Mouse (Mus musculus) stomach, embryonic 16.5 days (tissue): ENCODE results near the gene Eif4b. TPM values are rescaled to one million over a fixed set of nuclear protein-coding genes. Genes with fewer than 3 reads are reported as not detected.

Experiments used
- ATAC-seq: fragments of 200-750 bp; cut with Nextera tagmentation; 2 replicates; pipeline ENCODE4 v1.8.0; 2017; ENCODE audit warnings: moderate number of reproducible peaks, moderate TSS enrichment; ENCODE audit not compliant: insufficient read depth, low FRiP score
- H3K27ac ChIP-seq: fragments of 300-500 bp; sonication (generic); 2 replicates; pipeline ENCODE4 v1.5.1; 2014; ENCODE audit warnings: low read length
- H3K27me3 ChIP-seq: fragments of 300-500 bp; sonication (generic); 2 replicates; pipeline ENCODE4 v1.6.1; 2014; ENCODE audit warnings: low read length, control low read depth, mixed read lengths; ENCODE audit not compliant: control insufficient read depth, insufficient read depth
- H3K36me3 ChIP-seq: fragments of 300-500 bp; sonication (generic); 2 replicates; pipeline ENCODE4 v1.6.1; 2014; ENCODE audit warnings: low read length; ENCODE audit not compliant: control insufficient read depth, insufficient read depth
- H3K4me1 ChIP-seq: fragments of 300-500 bp; sonication (generic); 2 replicates; pipeline ENCODE4 v1.6.1; 2014; ENCODE audit warnings: low read length, control low read depth, mixed read lengths; ENCODE audit not compliant: control insufficient read depth, insufficient read depth
- H3K4me2 ChIP-seq: fragments of 300-500 bp; sonication (generic); 2 replicates; pipeline ENCODE4 v1.6.1; 2014; ENCODE audit warnings: low read depth, low read length, mixed read lengths
- H3K4me3 ChIP-seq: fragments of 300-500 bp; sonication (generic); replicated peaks from 2 replicates; pipeline ENCODE4 v1.5.1; 2014; ENCODE audit warnings: mild to moderate bottlenecking, low read length
- H3K9ac ChIP-seq: fragments of 300-500 bp; sonication (generic); 2 replicates; pipeline ENCODE4 v1.6.1; 2014; ENCODE audit warnings: low read length
- H3K9me3 ChIP-seq: fragments of 300-500 bp; sonication (generic); replicated peaks from 2 replicates; pipeline ENCODE4 v1.6.1; 2016; ENCODE audit warnings: low read length, control low read depth; ENCODE audit not compliant: control insufficient read depth
- WGBS: fragments of 180-500 bp; shearing (Covaris S2); extraction: QIAGEN DNeasy Blood & Tissue Kit; methylation state at CpG from one replicate; pipeline ENCODE4 v1.1.7; 2014; 5-methylcytosine and 5-hydroxymethylcytosine counted together
- polyA plus RNA-seq: library from polyadenylated mRNA; unstranded; fragments of >200 nt; fragmentation: Nextera tagmentation; extraction: Ambion mirVana; gene quantifications from 2 replicates; pipeline ENCODE4 v1.2.1, GENCODE M21; 2015

The Eif4b gene
- polyA plus RNA-seq, 1 experiment from 2014 or later = 108 TPM

DNA sequence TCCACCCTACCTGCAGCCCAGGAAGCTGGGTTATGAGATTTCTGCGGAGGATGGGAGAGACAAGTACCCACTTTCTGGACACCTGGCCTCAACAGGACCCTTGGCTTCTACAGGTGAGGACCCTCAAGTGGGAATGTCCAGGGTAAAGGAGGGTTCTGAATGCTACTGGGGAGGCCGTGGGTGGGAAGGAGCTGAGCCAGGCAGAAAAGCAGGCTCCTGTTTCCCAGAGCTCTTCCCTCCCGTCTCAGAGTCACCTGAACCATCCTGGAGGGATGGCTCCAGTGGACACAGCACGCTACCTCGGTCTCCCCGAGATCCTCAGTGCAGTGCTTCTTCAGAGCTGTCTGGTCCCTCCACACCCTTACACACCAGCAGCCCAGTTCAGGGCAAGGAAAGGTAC lies 38.6 kb downstream of the Eif4b start:
- peaks cover 25% of the 10 kb centered on the region for H3K4me1 ChIP-seq
- no peak overlapping the region for H3K4me3 ChIP-seq
- no peaks in the 10 kb centered on the region for H3K27me3 ChIP-seq
- no peak overlapping the region for H3K9ac ChIP-seq
- H3K36me3 ChIP-seq = peaks cover 7% of the 10 kb centered on the region
- H3K4me2 ChIP-seq = no peak overlapping the region
- no peak overlapping the region for H3K27ac ChIP-seq
- 91% methylated on average over 6 of the region's 6 CpGs for WGBS
- ATAC-seq = no peak
- H3K9me3 ChIP-seq = no peaks in the 10 kb centered on the region

DNA sequence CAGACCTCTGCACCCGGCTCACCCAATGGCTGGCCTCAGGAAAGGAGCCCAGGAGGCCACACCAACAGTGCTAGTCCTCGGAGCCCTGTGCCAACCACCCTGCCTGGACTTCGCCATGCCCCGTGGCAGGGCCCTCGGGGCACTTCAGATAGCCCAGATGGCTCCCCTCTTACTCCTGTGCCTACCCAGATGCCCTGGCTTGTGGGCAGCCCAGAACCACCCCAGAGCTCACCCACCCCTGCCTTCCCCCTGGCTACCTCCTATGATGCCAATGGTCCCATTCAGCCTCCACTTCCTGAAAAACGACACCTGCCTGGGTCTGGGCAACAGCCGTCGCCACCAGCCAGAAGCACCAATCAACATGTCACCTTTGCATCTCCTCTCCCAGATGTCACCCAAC lies 39.3 kb downstream of the Eif4b start:
- 78% methylated on average over 8 of the region's 8 CpGs for WGBS
- Histone ChIP-seq H3K9ac (no peak overlapping the region), H3K27me3 (no peaks in the 10 kb centered on the region), H3K4me2 (no peak overlapping the region), H3K9me3 (no peaks in the 10 kb centered on the region), H3K36me3 (peaks cover 7% of the 10 kb centered on the region), H3K27ac (no peak overlapping the region), H3K4me1 (peaks cover 21% of the 10 kb centered on the region), H3K4me3 (no peak overlapping the region)
- no peak for ATAC-seq

DNA sequence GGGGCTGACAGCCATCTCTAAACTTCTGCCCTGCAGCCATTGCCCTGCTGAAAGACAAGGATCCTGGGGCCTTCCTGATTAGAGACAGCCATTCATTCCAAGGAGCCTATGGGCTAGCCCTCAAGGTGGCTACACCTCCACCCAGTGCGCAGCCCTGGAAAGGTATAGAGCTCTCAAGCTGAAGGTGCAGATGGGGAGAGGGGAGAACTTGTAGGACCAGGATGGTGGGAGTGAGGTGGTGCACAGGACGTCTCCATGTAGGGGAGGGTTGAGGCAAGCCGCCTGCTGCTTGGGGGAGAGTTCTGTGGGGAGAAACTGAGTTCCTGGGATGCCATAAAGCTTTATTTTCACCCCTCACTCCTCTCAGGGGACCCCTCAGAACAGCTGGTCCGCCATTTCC lies 40.1 kb downstream of the Eif4b start:
- Histone ChIP-seq H3K9ac (no peak overlapping the region), H3K36me3 (peaks cover 7% of the 10 kb centered on the region)
- 80% methylated on average over 4 of the region's 4 CpGs for WGBS

DNA sequence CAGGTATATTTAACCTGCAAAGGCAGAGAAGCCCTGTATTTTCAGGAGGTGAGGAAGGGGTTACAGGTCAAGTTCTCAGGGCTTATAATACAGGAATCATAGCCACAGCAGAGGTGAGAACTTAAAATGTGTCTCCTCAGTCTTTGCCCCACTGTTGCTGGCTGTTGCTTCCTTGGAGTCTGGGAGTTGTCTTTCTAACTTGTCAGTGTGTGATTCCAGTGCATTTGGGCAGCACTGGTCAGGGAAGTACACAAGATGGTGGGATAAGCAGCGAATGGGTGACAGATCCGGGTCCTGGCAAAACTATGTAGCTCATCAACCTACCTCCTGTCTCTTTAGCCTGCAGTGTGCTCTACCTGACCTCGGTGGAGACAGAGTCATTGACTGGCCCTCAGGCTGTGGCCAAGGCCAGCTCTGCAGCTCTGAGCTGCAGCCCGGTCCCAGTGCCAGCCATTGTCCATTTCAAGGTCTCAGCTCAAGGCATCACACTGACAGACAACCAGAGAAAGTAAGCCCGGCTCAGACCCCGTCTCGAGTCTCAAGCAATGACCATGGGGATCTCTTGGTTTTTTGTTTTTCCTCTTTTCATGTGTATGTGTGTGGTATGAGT lies 41.2 kb downstream of the Eif4b start:
- no peak for ATAC-seq
- Histone ChIP-seq H3K9ac (no peak overlapping the region), H3K4me1 (0 out of 2 replicates have a peak, but pooled peaks cover 13% of the 10 kb centered on the region), H3K36me3 (peaks cover 7% of the 10 kb centered on the region), H3K4me3 (no peak overlapping the region), H3K4me2 (no peak overlapping the region), H3K27me3 (no peaks in the 10 kb centered on the region), H3K9me3 (no peaks in the 10 kb centered on the region), H3K27ac (no peak overlapping the region)
- 77% methylated on average over 7 of the region's 7 CpGs for WGBS

More for the DNA sequence above, 40.1 kb downstream of the Eif4b start:
- no peak for ATAC-seq
- Histone ChIP-seq H3K4me3 (no peak overlapping the region), H3K4me2 (no peak overlapping the region), H3K27me3 (no peaks in the 10 kb centered on the region), H3K4me1 (peaks cover 16% of the 10 kb centered on the region), H3K27ac (no peak overlapping the region), H3K9me3 (no peaks in the 10 kb centered on the region)

DNA sequence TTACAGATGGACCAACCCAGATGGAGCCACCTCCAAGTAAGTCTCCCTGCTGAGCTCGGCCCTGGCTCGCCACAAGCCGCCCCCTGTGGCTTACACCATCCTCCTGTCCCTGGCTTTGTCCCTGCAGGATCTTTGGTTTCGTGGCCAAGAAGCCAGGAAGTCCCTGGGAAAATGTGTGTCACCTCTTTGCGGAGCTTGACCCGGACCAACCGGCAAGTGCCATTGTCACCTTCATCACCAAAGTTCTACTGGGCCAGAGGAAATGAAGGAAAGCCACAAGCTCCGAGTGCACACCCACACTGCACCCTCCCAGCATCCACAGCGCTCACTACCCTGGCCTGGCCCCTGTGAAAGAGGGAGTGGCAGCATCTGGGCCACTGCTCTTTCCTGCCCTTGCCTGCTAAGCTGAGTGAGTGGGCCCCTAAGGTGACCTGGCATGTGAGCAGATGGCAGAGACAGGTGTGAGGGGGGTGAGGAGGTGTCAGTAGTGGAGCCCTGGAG lies 42.2 kb downstream of the Eif4b start:
- Histone ChIP-seq H3K9me3 (no peaks in the 10 kb centered on the region), H3K36me3 (peaks cover 7% of the 10 kb centered on the region; the same call in 1 of the 2 replicates), H3K4me3 (no peak overlapping the region), H3K4me1 (0 out of 2 replicates have a peak, but pooled peaks cover 13% of the 10 kb centered on the region), H3K9ac (no peak overlapping the region), H3K27ac (no peak overlapping the region), H3K27me3 (no peaks in the 10 kb centered on the region), H3K4me2 (no peak overlapping the region)
- WGBS = 69% methylated on average over 9 of the region's 9 CpGs
- ATAC-seq = no peak

DNA sequence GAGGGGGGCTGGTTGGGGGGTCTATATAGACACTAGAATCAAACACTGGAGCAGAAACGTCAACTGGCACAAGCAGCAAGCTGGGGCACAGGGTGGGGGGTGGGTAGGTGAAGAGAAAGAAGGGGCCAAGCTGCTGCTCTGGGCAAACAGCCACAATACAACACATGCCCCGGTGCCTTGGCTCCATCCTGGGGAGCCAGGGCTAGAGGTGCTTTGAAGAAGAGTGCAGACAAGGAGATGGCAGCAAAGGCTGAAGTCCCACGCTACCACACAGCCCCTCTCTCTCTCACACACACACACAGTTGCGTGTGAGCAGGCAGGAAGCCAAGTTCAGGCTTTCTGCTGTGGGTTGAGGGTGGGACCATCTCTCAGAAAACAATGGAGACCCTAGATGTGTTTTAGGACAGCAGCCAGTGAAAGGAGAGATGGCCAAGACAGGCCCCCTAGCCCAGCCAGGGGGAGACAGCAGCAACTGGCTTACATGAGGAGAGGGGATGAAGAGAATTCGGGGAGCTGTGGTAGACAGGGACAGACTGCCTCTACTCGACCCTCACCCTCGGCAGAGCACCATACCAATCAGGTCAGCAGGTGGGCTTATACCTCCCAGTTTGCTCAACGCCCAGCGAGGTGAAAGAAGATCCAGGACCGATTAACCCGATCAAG lies 43.3 kb downstream of the Eif4b start:
- H3K4me1 ChIP-seq = 0 out of 2 replicates have a peak, but pooled peaks cover 13% of the 10 kb centered on the region
- ATAC-seq = no peak
- H3K36me3 ChIP-seq = peaks cover 3% of the 10 kb centered on the region; the same call in 1 of the 2 replicates
- 60% methylated on average over 11 of the region's 11 CpGs for WGBS
- H3K27me3 ChIP-seq = no peaks in the 10 kb centered on the region
- H3K4me3 ChIP-seq = no peak overlapping the region
- H3K9ac ChIP-seq = no peak overlapping the region
- H3K4me2 ChIP-seq = no peak overlapping the region
- H3K27ac ChIP-seq = 0 out of 2 replicates have a peak overlapping the region, but pooled peaks have one; percentile 11
- H3K9me3 ChIP-seq = no peaks in the 10 kb centered on the region

DNA sequence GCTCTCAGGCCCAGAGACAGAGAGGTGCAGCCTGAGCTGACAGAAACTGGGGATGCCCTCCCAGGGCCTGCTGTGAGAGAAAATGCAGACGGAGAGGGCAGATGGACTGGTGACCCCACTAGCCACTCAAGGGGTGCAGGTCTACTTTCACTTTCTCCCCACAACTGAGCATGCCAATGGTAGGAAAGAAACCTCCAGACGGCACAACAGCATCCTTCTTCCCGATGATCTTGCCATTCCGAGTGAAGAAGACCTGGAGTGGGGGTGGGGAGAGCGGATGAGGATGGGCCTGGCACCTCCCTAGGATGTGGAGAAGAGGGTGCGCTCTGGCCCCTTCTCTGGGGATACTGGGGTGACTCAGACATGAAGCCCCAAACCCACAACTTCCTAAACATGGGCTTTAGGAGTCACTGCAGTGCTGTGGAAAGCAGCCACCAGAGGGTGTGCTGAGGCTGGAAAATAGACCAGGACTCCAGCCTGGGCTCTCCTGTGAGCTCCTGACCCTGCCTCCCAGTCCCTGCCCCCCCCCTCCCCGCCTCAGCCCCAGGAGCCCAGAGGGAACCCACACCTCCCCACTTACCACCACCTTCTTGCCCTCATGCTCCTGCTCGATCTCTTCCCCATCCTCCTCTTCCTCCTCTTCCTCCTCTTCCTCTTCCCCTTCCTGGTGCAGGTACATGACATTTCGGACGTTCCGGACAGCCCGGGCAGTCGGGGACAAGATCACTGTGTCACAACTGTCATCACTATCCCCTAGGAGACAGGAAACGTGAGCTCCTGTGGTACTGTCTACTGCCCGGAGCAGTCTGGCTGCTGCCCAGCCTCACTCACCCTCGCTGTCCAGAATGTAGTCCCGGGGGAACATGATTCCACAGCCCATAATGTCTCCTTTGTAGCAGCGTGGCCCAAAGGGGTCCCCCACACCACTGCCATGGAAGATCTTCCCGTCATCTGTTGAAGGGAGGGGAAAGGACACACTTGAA lies 44.2 kb downstream of the Eif4b start:
- WGBS = 72% methylated on average over 19 of the region's 19 CpGs
- ATAC-seq = 0 out of 2 replicates have a peak, but pooled peaks have one; percentile 13
- no peaks in the 10 kb centered on the region for H3K27me3 ChIP-seq
- no peak overlapping the region for H3K4me3 ChIP-seq
- H3K36me3 ChIP-seq = peaks cover 3% of the 10 kb centered on the region; the same call in 1 of the 2 replicates
- H3K4me2 ChIP-seq = no peak overlapping the region
- H3K27ac ChIP-seq = no peak overlapping the region
- no peak overlapping the region for H3K9ac ChIP-seq
- H3K4me1 ChIP-seq = 0 out of 2 replicates have a peak, but pooled peaks cover 13% of the 10 kb centered on the region
- H3K9me3 ChIP-seq = no peaks in the 10 kb centered on the region

- H3K36me3 ChIP-seq = no peaks in the 10 kb centered on the region
- H3K9ac ChIP-seq = no peak overlapping the region
- H3K27me3 ChIP-seq = no peaks in the 10 kb centered on the region
- H3K4me1 ChIP-seq = 0 out of 2 replicates have a peak, but pooled peaks cover 13% of the 10 kb centered on the region
- no peak for ATAC-seq
- no peak overlapping the region for H3K4me3 ChIP-seq
- no peak overlapping the region for H3K4me2 ChIP-seq
- no peak overlapping the region for H3K27ac ChIP-seq
- 92% methylated on average over 4 of the region's 4 CpGs for WGBS
- no peaks in the 10 kb centered on the region for H3K9me3 ChIP-seq
These were observed 45.0 kb downstream of the Eif4b start for GRCm38 (mm10) chr15:102118591-102118990.
